Mouse (Mus musculus): ENCODE results near the gene Lmna.

The Lmna gene

DNA sequence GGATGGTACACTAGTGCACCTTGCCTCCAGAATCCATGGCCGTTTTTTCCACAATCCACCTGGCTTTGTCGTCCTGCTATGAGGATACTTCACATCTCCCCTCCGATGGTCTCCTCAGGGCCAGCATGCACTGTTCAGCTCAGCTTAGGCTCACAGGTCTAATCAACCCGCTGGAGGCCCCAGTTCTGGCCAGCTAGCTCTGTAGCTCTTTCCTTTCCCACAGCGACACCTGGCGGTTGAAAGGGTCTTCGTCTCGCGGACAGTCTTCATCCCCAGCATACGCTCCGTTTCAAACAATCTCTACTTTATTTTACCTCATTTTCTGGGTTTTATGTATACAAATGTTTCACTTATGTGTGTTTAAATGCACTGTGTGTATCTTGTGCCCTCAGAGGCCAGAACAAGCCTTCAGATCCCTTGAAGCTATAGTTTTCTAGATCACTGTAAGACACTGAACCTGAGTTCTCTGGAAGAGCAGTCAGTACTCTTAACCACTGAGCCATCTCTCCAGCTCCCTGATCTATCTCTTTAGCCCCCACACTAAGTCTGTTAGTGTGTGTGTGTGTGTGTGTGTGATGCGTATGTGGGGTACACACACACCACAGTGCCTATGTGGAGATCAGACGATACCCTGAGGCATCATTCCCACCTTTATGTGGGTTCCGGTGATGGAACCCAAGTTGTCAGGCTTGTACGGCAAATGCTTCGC, 42.5 kb downstream of the Lmna start:
- peak; percentile 95 to 98 for DNase-seq

DNA sequence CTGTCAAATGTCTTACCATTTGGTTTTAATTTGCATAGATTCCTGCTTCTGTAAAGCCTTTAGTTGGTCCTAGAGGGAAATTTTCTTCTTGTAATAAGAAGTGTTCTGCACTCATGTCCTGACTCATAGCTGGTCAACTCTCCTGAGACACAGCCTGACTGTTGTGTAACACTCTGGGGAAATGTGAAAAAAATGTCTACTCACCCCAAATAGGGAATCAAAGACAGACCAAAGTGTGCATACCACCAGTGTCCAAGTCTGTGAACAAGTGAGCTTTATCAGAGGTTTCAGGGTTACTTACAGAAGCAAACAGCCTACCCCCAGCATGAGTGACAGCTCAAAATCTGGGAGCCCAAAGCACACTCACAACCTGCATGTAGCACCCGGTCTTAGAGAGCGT, 44.6 kb downstream of the Lmna start:
- no peak for DNase-seq

DNA sequence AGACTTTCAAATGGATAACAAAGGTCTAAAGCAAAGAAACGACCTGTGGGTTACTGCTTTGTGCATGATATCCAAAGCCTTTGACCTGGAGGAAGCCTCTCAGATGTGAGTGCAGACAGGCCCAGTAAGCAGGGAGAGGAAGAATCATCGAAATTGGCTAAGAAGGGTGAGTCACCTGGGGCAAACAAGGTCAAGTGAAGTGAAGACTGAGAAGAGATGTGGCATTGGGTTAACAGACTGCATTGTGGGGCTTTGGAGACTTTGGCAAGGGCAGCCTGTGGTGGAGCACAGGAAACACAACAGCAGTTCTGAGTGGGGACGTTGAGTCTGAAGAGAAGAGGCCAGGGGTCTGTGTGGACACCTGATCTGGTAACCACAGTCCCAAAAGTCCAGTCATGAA, 45.3 kb downstream of the Lmna start:
- DNase-seq = no peak

DNA sequence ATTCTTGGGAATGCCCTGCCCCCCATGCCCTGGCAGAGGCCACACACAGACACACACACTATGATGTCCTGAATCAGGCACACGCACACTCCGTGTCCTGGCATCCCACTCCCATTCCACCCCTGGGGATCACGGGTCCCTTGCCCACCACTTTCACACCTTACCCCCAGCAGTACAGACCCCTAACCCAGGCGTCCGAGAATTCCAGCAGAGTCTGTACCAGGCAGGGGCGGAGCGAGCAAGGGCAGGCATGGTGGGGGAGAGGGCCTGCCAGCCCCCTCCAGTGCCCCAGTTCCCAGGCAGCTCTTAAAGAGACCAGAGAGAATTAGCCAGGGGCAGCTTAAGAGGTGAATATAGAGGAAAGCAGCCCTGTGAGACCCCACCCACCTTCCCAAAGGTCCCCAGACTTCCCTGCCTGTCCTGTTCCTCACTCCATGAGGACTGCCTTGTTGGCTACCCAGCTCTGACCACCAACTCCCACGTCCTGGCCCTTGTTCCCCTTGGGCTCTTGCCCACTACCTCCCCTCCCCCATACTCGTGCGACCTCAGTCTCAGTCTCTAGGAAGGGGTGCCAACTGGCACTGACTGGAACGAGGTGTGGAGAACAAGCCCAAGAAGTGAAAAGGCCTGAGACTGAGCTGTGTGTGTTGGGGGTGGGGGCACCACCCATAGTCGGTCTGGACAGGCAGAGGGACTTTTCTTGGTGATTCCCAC, 48.6 kb downstream of the Lmna start, which contains the start of gene Sema4a:
TSS of gene Sema4a (minus strand) at position 200 of the 714 bp plus-strand sequence.
- peak in 1 of 2 experiments; percentile 58 for DNase-seq

DNA sequence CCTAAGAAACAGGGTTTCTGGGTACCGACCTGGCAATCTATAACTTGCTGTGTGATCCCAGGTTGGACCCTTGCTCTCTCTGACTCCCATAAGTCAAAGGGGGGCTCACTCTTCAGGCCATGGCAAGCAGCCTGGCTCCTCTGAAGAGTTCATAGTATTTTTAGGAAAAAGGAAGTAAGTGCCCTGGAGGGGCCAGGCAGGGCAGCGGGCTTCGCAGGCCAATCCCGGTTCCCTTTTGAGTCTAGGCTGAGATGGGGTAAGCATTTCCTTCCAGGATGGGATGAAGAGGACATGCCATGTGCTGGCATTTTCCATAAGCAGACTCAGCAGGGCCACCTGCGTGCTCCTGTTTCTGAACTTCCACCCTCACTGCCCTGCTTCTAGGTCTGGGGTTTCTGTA, 49.7 kb downstream of the Lmna start:
- no peak for DNase-seq

DNA sequence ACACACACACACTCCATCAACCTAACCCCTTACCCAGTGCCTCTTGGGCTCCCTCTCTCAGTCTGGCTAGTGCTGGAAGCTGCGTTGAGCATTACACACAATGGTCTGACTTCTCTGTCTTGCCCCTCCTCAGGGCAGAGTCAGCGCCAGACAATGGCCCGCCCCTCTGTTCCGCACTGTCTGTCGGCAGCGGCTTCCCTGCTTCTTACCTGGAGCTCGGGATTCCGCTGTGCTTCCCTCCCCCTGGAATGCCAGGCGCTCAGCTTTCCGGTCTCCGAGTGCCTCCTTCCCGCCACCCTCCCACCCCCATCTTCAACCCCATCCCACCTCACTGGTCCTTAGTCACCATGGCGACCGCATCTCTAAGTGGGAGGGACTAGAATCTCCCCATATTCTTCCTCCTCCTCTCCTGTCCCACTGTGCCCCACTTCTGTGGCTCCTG, 51.0 kb downstream of the Lmna start:
- no peak for DNase-seq

DNA sequence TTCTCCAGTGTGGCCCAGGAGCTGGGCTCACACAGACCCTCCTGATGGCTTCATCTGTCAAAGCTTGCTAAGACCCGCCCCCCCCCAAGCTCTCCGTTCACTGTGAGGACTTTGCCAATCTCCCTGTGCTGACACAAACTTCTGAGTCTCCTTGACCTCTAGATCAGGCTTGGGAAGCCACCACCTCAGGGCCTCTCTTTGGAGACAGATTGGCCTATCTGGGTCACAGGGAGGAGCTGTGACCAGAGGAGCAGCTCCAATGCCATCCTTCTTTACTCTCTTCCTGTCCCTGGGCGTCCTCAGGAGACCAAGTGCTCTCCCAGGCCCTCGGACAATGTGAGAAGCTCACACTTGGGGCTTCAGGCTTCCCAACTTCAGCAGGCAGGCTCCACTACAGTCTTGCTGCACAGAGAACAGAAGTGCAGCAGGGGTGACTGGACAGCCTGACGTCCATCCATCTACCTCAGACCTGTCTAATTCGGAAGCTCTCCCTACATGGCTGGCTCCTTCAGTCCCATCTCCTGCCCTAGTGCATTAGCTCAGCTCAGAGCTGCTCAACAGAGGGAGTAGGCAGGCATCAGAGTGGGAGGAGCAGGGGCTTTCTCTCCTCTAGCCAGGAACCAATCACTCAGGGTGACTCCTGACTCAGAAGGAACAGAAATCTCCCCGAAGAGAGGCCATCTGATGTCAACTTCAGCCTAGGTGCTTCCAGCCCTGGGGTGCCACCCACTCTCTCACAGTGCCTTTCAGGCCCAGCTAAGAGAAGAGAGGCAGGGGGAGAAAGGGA, 52.8 kb downstream of the Lmna start:
- DNase-seq = no peak

DNA sequence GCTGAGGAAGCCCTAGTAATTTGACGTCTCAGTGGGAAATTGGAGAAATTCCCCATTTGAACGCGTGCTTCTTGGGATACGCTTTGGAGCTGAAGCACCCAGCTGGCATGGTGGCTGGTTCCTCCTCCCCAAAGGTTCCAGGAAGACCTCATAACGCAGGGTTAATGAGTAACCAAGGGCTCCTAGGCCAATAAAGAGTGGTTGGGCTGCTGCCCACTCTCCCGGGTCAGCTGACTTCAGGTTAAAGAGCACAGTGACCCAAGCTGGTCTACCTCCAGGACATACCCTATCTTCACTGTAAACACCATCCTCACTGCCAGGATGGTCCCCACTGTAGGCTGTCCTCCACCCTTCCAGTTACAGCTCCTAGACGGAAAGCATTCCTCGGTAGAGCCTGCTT, 53.4 kb downstream of the Lmna start:
- DNase-seq = no peak

DNA sequence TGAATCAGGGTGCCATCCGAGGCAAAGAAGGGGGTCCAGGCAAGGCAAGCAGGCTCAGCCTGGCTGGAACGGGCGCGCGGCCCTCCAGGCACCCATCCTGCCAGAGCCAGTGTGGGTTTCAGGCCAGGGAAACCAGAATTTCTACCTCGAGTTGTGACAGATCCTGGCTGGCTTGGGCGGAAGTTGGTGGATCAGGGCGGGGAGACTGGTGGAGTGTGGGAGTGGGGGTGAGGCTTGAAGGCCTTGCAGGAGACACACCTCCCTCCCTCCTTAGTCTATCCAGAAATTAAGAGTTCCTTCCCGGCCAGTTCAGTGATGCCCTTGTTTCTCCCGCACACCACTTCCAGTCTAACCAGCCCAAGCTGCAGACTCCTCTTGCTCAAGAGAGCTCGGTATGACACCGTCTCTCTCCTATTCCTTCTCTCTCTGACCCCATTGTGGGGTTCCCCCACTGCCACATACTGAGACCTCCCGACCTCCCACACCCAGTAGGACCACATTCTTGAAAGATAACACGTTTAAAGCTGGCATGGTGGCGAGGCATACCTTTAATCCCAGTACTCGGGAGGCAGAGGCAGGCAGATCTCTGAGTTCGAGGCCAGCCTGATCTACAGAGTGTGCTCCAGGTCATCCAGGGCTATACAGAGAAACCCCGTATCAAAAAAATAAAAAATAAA, 54.0 kb downstream of the Lmna start:
- no peak for DNase-seq

DNA sequence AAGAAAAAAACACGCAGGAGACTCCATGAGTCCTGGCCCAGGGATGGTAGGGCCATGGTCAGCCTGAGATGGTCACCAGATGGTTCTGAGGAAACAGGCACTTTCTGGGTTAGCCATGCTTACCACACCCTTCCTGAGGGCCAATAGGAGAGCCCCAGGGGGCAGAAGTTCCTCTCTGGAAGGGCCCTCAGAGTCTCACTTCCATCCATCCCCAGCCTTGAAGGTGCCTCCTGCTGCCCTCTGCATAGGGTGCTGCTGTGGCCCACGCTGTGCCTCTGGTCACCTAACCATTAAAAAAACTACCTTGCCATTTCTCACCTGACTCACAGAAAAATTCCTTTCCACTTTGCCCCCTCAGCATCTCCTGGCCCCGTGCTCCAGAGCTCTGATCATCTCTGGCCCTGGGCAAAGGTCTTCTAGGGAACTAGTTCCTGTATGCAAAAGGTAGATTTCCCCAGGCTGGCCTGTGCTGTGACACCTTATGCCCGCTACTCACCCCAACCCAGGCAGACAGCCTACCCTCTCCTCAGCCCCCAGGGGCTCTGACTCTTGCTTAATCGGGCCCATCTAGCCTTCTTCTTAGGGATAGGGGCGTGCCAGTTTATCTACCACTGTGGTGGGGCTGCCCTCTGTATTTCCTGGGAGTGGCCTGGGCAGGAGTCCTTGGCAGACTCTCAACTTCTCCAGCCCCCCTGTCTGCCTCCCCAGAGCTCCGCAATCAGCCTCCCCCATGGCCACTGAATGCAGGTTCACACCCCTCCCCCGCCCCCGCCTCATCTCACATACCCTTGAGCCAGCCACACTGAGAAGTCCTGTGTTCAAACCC, 54.8 kb downstream of the Lmna start:
- DNase-seq = no peak

DNA sequence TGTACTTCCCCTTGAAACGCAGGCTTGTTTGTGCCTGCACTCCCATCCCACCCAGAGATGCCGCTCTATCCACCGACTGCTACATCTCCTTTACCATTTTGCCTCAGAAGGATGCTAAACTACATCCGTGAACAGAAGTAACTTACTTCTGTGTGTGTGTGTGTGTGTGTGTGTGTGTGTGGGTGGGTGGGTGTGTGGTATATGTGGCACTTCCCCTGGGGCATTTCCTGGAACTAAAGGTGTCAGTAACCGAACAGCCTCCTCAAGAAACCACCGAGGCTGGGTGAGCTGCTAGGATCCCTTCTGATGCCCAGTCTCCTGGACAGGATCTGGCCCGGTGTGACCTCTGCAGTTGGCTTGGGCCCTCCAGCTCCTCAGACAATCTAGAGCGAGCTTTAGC, 55.8 kb downstream of the Lmna start:
- no peak for DNase-seq

DNA sequence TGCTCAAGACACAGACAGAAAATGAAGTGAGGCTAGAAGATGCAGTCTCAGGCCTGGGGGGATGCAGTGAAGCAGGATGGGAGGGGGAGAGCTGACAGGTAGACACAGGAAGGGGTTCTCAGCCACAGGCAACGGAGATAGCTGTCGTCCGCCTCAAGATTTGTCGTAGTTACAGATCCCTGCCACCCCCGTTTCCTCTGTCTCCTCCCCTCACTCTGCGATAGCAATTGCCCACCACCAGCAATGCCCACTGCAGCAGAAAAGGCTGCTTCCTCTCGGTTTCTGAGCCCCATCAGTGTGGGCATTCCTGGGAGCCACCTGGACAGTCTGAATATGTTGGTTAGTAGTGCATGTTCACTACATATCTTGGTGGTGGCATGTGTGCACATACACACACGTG, 56.4 kb downstream of the Lmna start:
- DNase-seq = no peak

DNA sequence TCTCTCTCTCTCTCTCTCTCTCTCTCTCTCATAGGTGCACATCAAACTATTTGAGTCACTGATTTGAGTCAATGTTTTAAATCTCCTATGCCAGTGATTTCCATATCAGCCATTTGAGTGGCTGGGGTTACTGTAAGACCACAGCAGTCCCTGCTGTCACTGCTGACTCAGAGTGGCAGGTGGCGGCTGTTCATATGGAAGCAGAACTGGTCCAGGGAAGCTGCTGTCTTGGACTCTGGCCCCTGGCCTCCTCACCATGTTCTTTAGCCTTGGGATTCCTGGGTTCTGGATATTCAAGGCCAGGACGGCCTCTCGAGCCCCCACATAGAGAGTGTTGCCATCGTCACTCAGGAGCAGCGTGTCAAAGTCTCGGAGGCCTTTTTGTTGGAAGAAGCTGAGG, 57.0 kb downstream of the Lmna start:
- peak; percentile 54 to 63 for DNase-seq

DNA sequence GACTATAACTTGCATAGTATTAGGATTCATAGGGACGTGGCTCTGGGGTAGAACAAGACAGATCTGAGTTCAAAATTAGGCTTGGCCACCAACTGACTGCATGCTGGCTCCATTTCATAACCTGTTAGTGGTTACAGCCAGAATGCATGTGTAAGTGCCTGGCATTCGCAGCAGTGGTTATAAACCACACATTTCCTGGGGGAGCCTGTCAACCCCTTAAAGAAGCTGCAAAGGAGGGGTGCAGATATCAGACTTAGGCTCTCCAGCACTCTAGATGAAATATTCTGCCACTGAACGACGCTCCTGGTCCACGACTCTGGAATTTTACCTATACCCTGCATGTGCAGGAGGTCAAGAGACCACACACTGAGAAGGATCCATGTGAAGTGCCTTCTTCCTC, 57.5 kb downstream of the Lmna start:
- no peak for DNase-seq

DNA sequence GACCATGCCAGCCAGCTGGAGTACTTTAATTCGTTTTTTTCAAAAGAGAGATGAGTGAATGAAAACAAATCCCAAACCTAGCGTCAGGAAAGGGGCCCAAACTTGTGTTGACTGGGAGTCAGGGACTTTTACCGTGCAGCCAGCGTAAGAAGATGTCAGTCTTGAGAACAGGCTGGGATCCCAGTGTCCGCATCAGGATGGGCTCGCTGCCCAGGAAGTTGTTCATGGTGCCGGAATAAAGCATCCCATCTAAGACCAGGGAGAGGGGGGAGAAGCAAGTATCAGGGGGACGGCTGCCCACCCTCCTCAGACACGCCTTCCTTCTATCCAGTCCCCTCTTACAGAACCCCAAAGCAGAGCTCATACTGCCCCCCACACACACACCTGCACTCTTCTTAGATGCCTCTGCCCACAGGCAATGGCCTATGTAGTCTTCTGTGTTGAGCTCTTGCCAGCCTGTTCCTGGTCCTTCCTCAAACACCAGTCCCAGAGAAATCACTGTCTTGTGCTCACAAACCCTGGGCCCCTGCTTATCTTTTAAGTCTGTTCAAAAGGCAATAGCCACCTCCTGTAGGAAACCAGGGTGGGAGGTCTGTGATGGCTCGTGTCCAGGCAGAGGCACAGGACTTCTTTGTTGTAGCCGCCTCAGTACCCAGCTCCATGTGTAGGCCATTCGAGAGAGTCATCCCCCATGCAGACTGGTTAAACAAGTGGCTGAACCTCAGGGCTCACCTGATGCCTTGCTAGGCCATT, 59.2 kb downstream of the Lmna start:
- no peak for DNase-seq

DNA sequence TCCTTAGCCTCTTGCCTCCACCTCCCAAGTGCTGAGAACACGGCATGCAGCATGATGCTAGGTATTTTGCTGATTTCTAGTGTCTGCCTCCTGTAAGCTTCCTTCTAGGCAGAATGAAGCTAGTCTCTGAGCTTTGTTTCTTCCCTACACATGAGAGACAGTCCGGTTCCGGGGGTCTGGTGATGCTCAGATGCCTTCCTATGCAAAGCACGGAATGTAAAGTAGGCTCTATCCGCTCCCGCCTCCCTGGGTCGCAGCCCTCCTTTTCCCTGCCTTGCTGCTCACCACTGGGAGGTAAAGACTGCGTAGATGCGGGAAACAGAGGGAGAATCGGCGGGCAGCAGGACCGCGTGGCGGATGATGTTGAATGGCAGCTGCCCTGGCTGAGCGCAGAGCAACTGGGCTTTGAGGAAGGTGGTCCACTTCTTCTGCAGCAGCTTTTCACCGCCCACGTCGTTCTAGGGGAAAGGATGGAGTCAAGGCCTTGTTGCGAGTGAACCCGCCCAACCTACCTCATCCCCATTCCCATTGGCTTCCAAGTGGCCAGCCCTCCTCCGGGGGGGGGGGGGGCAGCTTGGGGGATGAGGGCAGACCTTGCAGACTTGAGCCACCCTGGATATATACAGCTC, 60.2 kb downstream of the Lmna start:
- DNase-seq = peak; percentile 60 to 65

DNA sequence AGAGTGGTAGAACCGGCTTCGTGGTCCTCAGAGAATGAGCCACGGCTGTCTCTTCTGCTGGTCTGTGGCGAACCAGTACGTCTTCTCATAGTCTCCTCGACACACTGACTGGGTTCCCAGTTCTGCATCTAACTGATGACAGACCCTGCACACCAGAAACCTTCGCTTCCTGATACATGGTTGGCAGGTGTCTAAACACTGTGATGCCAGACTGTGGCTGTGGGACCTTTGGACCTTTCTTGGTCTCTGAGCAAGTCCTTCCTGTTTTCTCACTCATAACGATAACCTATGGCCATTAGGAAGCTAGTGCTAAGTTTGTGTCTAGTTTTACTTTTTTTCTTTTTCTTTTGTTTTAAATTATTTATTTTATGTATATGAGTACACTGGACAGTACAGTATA, 61.3 kb downstream of the Lmna start:
- no peak for DNase-seq

DNA sequence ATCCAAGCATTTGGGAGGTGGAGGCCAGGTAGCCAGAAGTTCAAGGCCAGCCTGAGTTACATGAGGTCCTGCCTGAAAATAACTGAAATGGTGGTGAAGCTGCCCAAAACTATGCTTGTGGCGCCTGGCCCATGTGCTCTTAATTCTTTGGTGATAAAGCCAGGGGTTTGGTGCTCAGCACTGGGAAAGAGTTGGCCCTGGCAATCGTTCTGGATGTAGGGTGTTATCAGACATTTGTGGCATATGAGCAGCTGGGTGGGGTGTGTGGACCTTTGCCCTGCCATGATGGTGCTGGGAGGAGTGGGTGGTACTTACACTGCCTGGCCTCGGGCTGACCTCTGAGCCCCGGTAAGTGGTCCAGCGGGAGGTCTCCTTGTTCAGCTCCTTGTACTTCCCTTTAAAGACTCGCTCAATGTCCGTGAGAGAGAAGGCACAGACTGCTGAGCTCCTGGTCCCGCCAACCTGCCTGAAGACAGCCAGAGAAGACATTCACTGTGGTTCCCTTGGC, 62.0 kb downstream of the Lmna start:
- DNase-seq = no peak

DNA sequence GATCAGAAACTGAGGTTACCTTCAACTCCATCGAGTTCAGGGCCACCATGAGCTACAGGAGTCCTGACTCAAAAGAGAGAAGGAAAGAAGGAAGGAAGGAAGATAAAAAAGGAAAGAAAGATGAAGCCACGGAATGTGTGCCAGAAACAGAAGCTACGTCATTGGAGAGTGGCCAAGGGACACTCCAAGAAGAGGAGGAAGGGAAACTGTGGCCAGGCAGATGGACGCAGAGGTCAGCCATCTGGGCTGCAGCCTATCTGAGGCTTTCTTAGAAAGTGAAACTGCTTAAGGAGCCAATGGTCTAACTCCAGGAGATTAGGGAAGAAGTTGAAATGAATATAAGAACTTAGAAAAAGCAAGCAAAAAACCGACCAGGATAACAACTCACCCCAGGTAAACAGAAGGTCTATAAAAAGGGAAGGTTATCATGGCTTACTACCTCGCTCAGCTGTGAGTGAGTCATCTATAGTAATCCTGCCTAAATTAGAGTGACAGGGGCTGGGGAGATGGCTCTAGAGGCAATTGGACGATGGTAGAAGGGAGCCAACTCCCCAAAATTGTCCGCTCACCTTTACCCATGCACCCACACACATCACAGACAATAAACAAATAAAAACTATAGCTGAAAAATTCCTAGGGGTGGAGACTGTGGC, 63.2 kb downstream of the Lmna start:
- no peak for DNase-seq

DNA sequence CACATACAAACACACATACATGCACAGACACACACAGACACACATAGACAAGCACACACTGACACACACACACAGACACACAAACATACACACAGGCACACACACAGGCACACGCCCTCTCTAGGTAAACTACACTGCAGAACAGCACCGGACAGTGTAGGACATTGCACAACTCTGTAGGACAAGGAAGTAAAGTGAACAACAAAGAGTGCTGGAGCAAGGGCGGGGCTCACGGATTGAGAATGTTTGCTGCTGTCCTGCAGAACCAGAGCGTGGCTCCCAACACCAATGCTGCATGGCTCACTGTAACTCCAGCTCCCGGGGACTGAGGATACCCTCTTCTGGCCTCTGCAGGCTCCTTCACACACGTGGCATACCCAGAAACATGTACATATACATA, 66.9 kb downstream of the Lmna start:
- DNase-seq = no peak

Measured in cerebellum, postnatal 14 days (tissue).